In genomic region chr13:112988866-112989265, GRCm38 (mm10) we compare ENCODE assay signal across 8 mouse cellular contexts. TPM values are rescaled to one million over a fixed set of nuclear protein-coding genes. Genes with fewer than 3 reads are reported as not detected.
DNase-seq lines count a peak whose midpoint lies in the region; ATAC-seq lines count a peak whose summit lies in the region.

No protein-coding gene starts in this region.

- H3K4me3 ChIP-seq in liver, embryonic 13.5 days (replicated peaks) = peak overlapping the region; percentile 53
- peak overlapping the region; percentile 60 for H3K4me3 ChIP-seq in stomach, embryonic 16.5 days (replicated peaks; ENCODE audit: low read length)

- H3K36me3 ChIP-seq in liver, embryonic 13.5 days = no peaks in the 10 kb centered on the region
- no peaks in the 10 kb centered on the region for H3K36me3 ChIP-seq in stomach, embryonic 16.5 days (ENCODE audit: control insufficient read depth, insufficient read depth, low read length)

- peaks cover 21% of the 10 kb centered on the region for H3K4me1 ChIP-seq in liver, embryonic 13.5 days (replicated peaks)
- H3K4me1 ChIP-seq in stomach, embryonic 16.5 days (ENCODE audit: control insufficient read depth, insufficient read depth, low read length) = peaks cover 28% of the 10 kb centered on the region

- peaks cover 91% of the 10 kb centered on the region for H3K27me3 ChIP-seq in liver, embryonic 13.5 days
- H3K27me3 ChIP-seq in stomach, embryonic 16.5 days (ENCODE audit: control insufficient read depth, insufficient read depth, low read length) = peaks cover 75% of the 10 kb centered on the region

- peak overlapping the region; percentile 75 for H3K4me2 ChIP-seq in liver, embryonic 13.5 days
- H3K4me2 ChIP-seq in stomach, embryonic 16.5 days (ENCODE audit: low read depth, low read length) = peak overlapping the region; percentile 100

- no peaks in the 10 kb centered on the region for H3K9me3 ChIP-seq in liver, embryonic 13.5 days (replicated peaks)
- no peaks in the 10 kb centered on the region for H3K9me3 ChIP-seq in stomach, embryonic 16.5 days (replicated peaks; ENCODE audit: control insufficient read depth, low read length)

- 2% methylated on average over 19 of the region's 19 CpGs for WGBS in liver, embryonic 13.5 days (ENCODE audit: insufficient replicate concordance)
- 2% methylated on average over 19 of the region's 19 CpGs for WGBS in stomach, embryonic 16.5 days

- no peak overlapping the region for H3K27ac ChIP-seq in liver, embryonic 13.5 days
- H3K27ac ChIP-seq in stomach, embryonic 16.5 days (ENCODE audit: low read length) = no peak overlapping the region

- no peak for ATAC-seq in liver, embryonic 13.5 days (ENCODE audit: low read depth)
- no peak for ATAC-seq in stomach, embryonic 16.5 days (ENCODE audit: insufficient read depth, low FRiP score)

- no peak overlapping the region for H3K9ac ChIP-seq in liver, embryonic 13.5 days
- no peak overlapping the region for H3K9ac ChIP-seq in stomach, embryonic 16.5 days (ENCODE audit: low read length)

- DNase-seq in embryo, embryonic 10.5 days (ENCODE audit: low spot score) = peak; percentile 48
- DNase-seq in embryo, embryonic 11 days = no peak
- peak; percentile 43 for DNase-seq in thymus, postnatal 4 days
- DNase-seq in thymus, adult 18-20 months = no peak
- DNase-seq in liver, embryonic 13.5 days = no peak
- DNase-seq in right cerebral cortex, postnatal 36 days (ENCODE audit: low spot score in 2 of 2) = no peak
- DNase-seq in gastrocnemius, postnatal 25 days = no peak

RNA-seq across cellular contexts. Expression of gene Ccno, which starts 1.3 kb away (rescaled TPM):
- 0.15 TPM in 1 of 2 replicates, not detected in the other for polyA plus RNA-seq in liver, embryonic 13.5 days (2015; fragmentation: Nextera tagmentation; extraction: Ambion mirVana)
- polyA plus RNA-seq in stomach, embryonic 16.5 days (2015; fragmentation: Nextera tagmentation; extraction: Ambion mirVana) = 0.63 and 0.97 TPM in 2 replicates
- not detected for total RNA-seq in gastrocnemius, postnatal 25 days (2021)

RNA-seq across cellular contexts. Expression of gene Mcidas, which starts 4.8 kb away (rescaled TPM):
- polyA plus RNA-seq in liver, embryonic 13.5 days (2015; fragmentation: Nextera tagmentation; extraction: Ambion mirVana) = not detected in 2 replicates
- 0.21 and 0.30 TPM in 2 replicates for polyA plus RNA-seq in stomach, embryonic 16.5 days (2015; fragmentation: Nextera tagmentation; extraction: Ambion mirVana)
- not detected for total RNA-seq in gastrocnemius, postnatal 25 days (2021)

RNA-seq across cellular contexts. Expression of gene Cdc20b, which starts 46.0 kb away (rescaled TPM):
- polyA plus RNA-seq in liver, embryonic 13.5 days (2015; fragmentation: Nextera tagmentation; extraction: Ambion mirVana) = not detected in 2 replicates
- polyA plus RNA-seq in stomach, embryonic 16.5 days (2015; fragmentation: Nextera tagmentation; extraction: Ambion mirVana) = 0.08 TPM in 1 of 2 replicates, not detected in the other
- not detected for total RNA-seq in gastrocnemius, postnatal 25 days (2021)

RNA-seq across cellular contexts. Expression of gene Gpx8, which starts 57.3 kb away (rescaled TPM):
- polyA plus RNA-seq in liver, embryonic 13.5 days (2015; fragmentation: Nextera tagmentation; extraction: Ambion mirVana) = 10.0 and 12.2 TPM in 2 replicates
- polyA plus RNA-seq in stomach, embryonic 16.5 days (2015; fragmentation: Nextera tagmentation; extraction: Ambion mirVana) = 143 and 156 TPM in 2 replicates
- 10 to 100 TPM; 10.3 to 16.3 TPM for total RNA-seq in gastrocnemius, postnatal 25 days (2021)

Comparison
In these comparisons a context has a peak if more than half of its experiments do, and no peak if none do; other contexts are left out.
1. DNase-seq: peak in embryo, embryonic 10.5 days (single experiment) and thymus, postnatal 4 days (single experiment); none in embryo, embryonic 11 days (single experiment), thymus, adult 18-20 months (0 of 2), liver, embryonic 13.5 days (single experiment), right cerebral cortex, postnatal 36 days (0 of 2) and gastrocnemius, postnatal 25 days (single experiment).